Mouse (Mus musculus) lung, embryonic 14.5 days (tissue): ENCODE measurements around the gene Mindy4. TPM values are rescaled to one million over a fixed set of nuclear protein-coding genes. Genes with fewer than 3 reads are reported as not detected.

Experiments
- ATAC-seq: fragments of 200-750 bp; cut with Nextera tagmentation; 2 replicates; pipeline ENCODE4 v1.8.0; 2017; ENCODE audit warnings: mild to moderate bottlenecking, moderate TSS enrichment, moderate library complexity; ENCODE audit not compliant: insufficient read depth
- DNase-seq: peaks from one replicate; pipeline ENCODE4 v3.0.0-alpha.2; 2015
- H3K27ac ChIP-seq: fragments of 300-500 bp; sonication (generic); 2 replicates; pipeline ENCODE4 v1.5.1; 2014; ENCODE audit warnings: low read depth, mild to moderate bottlenecking, moderate library complexity
- H3K27me3 ChIP-seq: fragments of 300-500 bp; sonication (generic); 2 replicates; pipeline ENCODE4 v1.6.1; 2014; ENCODE audit warnings: low read length, control low read depth; ENCODE audit not compliant: insufficient read depth
- H3K36me3 ChIP-seq: fragments of 300-500 bp; sonication (generic); 2 replicates; pipeline ENCODE4 v1.6.1; 2014; ENCODE audit warnings: control low read depth; ENCODE audit not compliant: insufficient read depth
- H3K4me1 ChIP-seq: fragments of 300-500 bp; sonication (generic); 2 replicates; pipeline ENCODE4 v1.6.1; 2014; ENCODE audit warnings: antibody characterized with exemption, control low read depth; ENCODE audit not compliant: insufficient read depth
- H3K4me2 ChIP-seq: fragments of 300-500 bp; sonication (generic); 2 replicates; pipeline ENCODE4 v1.6.1; 2014; ENCODE audit warnings: mild to moderate bottlenecking
- H3K4me3 ChIP-seq: fragments of 300-500 bp; sonication (generic); 2 replicates; pipeline ENCODE4 v1.5.1; 2014; ENCODE audit warnings: low read depth, low read length
- H3K9ac ChIP-seq: fragments of 300-500 bp; sonication (generic); 2 replicates; pipeline ENCODE4 v1.6.1; 2014
- H3K9me3 ChIP-seq: fragments of 300-500 bp; sonication (generic); 2 replicates; pipeline ENCODE4 v1.6.1; 2016; ENCODE audit warnings: low read depth, low read length, control low read depth
- CTCF ChIP-seq: IDR thresholded peaks from 2 replicates; pipeline ENCODE4 v1.5.1; 2016; ENCODE audit warnings: antibody characterized with exemption, low read depth
- WGBS: fragments of 180-500 bp; shearing (Covaris S2); extraction: QIAGEN DNeasy Blood & Tissue Kit; methylation state at CpG from one replicate; pipeline ENCODE4 v1.1.7; 2014; 5-methylcytosine and 5-hydroxymethylcytosine counted together
- polyA plus RNA-seq: library from polyadenylated mRNA; unstranded; fragments of >200 nt; fragmentation: Nextera tagmentation; extraction: Ambion mirVana; gene quantifications from 2 replicates; pipeline ENCODE4 v1.2.1, GENCODE M21; 2014

Mindy4 gene
- polyA plus RNA-seq, 1 experiment from 2014 or later: 18.8 TPM

DNA sequence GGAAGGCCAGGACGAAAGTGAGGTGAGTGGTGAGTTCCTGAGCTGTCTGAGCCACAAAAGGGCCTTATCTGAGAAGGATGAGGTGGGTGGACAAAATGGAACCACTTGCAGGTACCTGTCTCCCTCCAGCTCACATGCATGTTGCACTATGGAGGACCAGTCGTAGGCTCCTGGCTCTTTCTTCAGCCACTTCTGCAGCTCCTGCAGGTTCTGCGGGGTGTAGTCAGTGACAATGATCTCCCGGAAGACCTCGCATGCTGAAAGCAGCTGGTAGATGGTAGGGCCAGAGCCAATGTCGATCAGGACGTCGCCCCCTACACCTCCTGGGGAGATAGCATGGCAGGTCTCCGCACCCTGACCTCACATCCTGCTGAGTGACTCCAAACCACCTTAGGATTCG lies 30.0 kb upstream of the Mindy4 start:
- WGBS: 61% methylated on average over 10 of the region's 10 CpGs
- no peak overlapping the region for H3K4me3 ChIP-seq
- no peaks in the 10 kb centered on the region for H3K27me3 ChIP-seq
- H3K9ac ChIP-seq: no peak overlapping the region
- H3K36me3 ChIP-seq: no peaks in the 10 kb centered on the region
- TF ChIP-seq CTCF: no peak
- DNase-seq (no peak), ATAC-seq (no peak)
- H3K4me2 ChIP-seq: no peak overlapping the region
- no peaks in the 10 kb centered on the region for H3K9me3 ChIP-seq
- H3K27ac ChIP-seq: no peak overlapping the region
- H3K4me1 ChIP-seq: 0 out of 2 replicates have a peak, but pooled peaks cover 3% of the 10 kb centered on the region

DNA sequence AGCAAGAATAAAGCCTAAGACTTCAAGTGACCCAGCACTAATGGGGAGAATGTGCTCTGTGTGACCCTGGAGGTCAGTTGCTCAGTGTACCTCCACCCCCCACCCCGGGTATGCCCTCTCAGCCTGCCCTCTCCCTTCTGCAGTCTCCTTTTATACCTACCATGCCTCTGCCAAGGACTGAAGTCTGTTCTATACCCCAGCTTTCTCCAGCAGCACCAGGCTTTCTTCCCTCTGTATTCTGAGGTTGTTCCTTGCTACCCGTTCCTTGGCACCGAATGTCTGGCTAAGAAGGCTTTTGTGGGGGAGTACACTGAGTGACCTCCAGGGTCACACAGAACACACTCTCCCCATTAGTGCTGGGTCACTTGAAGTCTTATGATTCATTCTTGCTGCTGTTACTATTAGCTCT lies 29.2 kb upstream of the Mindy4 start:
- Histone ChIP-seq H3K4me2 (no peak overlapping the region), H3K36me3 (no peaks in the 10 kb centered on the region), H3K27ac (no peak overlapping the region), H3K4me1 (0 out of 2 replicates have a peak, but pooled peaks cover 3% of the 10 kb centered on the region), H3K27me3 (no peaks in the 10 kb centered on the region), H3K9ac (no peak overlapping the region), H3K4me3 (no peak overlapping the region), H3K9me3 (no peaks in the 10 kb centered on the region)
- DNase-seq (no peak), ATAC-seq (no peak)
- WGBS: 54% methylated on average over 3 of the region's 3 CpGs
- no peak for TF ChIP-seq CTCF

DNA sequence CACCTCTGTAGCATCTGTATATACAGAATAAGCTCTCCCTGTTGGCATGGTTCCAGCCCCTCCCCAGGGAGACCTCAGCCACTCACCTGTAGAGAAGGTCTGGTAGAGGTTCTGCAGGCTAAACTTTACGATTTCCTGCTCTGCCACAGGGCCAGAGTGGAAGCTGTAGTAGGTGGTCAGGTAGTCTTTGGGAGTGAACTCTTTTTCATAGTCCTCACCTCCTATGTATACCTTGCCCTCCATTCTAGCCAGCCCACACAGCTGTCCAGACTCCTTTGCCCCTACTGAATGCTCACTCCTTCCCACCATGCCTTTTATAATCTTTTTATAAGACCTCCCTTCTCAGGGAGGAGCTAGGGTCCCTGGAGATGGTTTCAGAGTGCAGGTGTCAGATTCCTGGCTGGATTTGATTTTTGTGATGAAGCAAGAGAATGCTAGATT lies 28.4 kb upstream of the Mindy4 start, which contains the start of gene Inmt:
TSS of gene Inmt (minus strand) at position 303 of the 441 bp plus-strand sequence.
- Histone ChIP-seq H3K4me2 (no peak within 1 kb of the TSS), H3K9me3 (no peaks in the 10 kb centered on the region), H3K4me1 (0 out of 2 replicates have a peak, but pooled peaks cover 3% of the 10 kb centered on the region), H3K4me3 (no peak within 1 kb of the TSS), H3K27me3 (no peaks in the 10 kb centered on the region), H3K9ac (no peak within 1 kb of the TSS), H3K27ac (no peak within 1 kb of the TSS), H3K36me3 (no peaks in the 10 kb centered on the region)
- WGBS: 57% methylated on average over 1 of the region's 1 CpGs
- no peak for TF ChIP-seq CTCF
- ATAC-seq (no peak), DNase-seq (no peak)

DNA sequence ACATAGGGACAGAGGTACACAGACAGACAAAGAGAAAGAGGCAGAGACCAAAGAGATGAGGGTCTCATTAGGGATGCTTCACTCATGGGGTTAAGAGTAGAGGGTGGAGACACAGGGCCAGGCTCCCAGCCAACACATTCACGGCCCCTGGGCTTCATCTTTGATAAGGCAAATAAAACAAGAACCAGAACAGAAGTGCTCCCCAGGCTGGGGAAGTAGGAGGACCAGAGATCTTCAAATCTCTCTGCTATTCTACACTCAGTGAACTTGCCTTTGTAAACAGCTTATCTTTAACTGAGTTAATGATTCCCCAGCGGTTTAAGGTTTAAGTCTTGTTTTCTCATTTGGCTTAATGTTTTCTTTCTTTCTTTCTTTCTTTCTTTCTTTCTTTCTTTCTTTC lies 27.7 kb upstream of the Mindy4 start:
- ATAC-seq (no peak), DNase-seq (peak; percentile 25)
- Histone ChIP-seq H3K4me3 (no peak overlapping the region), H3K4me2 (no peak overlapping the region), H3K4me1 (0 out of 2 replicates have a peak, but pooled peaks cover 3% of the 10 kb centered on the region), H3K9me3 (no peaks in the 10 kb centered on the region), H3K27ac (no peak overlapping the region), H3K36me3 (no peaks in the 10 kb centered on the region), H3K27me3 (no peaks in the 10 kb centered on the region), H3K9ac (no peak overlapping the region)
- no peak for TF ChIP-seq CTCF
- WGBS: 20% methylated on average over 2 of the region's 2 CpGs

DNA sequence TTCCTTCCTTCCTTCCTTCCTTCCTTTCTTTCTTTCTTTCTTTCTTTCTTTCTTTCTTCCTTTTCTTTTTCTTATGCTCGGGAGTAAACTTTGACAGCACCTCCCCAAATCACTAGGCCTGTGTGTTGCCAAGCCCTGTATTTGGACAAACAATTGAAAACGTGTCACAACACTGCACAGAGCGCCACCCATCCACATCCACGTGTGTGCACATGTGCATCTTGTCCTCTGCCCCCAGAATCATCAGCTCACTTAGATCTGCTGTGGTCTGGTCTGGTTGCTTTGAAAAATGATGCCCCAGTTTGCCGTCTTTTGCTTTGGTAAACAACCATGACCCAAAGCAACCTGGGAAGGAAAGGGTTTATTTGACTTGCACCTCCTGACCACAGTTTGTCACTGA lies 27.3 kb upstream of the Mindy4 start:
- DNase-seq (no peak), ATAC-seq (no peak)
- no peaks in the 10 kb centered on the region for H3K36me3 ChIP-seq
- no peak overlapping the region for H3K9ac ChIP-seq
- H3K4me2 ChIP-seq: no peak overlapping the region
- H3K4me3 ChIP-seq: no peak overlapping the region
- 0 out of 2 replicates have a peak, but pooled peaks cover 3% of the 10 kb centered on the region for H3K4me1 ChIP-seq
- WGBS: 26% methylated on average over 5 of the region's 5 CpGs
- TF ChIP-seq CTCF: no peak
- H3K27ac ChIP-seq: no peak overlapping the region
- no peaks in the 10 kb centered on the region for H3K27me3 ChIP-seq
- no peaks in the 10 kb centered on the region for H3K9me3 ChIP-seq

DNA sequence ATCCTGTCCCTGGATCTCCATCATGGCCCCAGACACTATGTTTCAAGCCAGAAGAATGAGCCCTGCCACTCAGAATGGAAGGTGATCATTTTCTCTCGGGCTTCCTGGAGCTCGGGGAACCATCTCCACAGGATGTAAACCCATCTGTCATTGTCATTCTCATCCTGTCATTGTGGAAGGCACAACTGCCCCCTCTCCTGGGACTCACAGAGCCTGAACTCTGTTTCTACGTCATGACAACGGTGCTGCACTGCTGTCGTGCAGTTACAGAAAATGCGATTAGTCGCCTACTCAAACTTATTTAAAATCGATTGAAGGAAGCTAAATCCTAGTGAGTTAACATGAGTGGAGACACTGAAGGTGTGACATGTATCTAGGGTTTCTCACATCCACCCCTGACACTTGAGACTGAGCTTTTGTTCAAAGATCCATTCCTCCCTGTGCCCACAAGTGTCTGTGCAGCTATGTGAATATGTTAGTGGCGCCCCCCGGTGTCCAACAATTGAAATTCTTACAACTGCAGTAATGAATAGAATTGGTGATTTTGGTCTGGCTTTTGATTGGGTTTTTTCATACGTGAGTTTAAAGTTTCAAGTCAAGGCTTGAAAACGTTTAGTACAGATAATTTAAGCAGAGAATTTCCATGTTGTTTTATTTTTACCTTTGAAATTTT lies 26.0 kb upstream of the Mindy4 start:
- H3K9ac ChIP-seq: no peak overlapping the region
- H3K4me3 ChIP-seq: no peak overlapping the region
- no peak for ATAC-seq
- H3K4me1 ChIP-seq: 0 out of 2 replicates have a peak, but pooled peaks cover 3% of the 10 kb centered on the region
- no peaks in the 10 kb centered on the region for H3K27me3 ChIP-seq
- no peak overlapping the region for H3K4me2 ChIP-seq
- H3K9me3 ChIP-seq: no peaks in the 10 kb centered on the region
- 35% methylated on average over 12 of the region's 12 CpGs for WGBS
- H3K27ac ChIP-seq: no peak overlapping the region
- TF ChIP-seq CTCF: peak; percentile 55
- peak; percentile 45 for DNase-seq
- H3K36me3 ChIP-seq: no peaks in the 10 kb centered on the region

DNA sequence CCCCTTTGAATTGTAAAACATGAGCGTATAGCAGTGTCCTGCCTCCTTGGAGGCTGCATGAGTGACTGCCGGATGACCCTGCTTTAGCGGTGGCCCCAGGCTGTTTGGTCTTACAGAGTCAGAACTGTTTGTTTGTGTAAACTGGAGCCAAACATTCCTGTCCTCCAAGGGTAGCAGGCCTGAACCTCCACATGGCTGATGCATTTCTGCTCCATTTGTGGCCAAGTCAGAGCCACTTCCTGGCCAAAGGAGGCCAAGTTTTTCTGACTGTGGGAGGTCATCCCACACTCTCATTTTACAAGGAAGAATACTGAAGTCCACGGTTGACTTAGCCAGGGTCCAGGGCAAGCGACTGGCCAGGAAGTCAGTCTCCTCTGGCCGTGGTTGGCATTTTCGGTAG lies 23.6 kb upstream of the Mindy4 start:
- H3K9me3 ChIP-seq: no peaks in the 10 kb centered on the region
- H3K4me2 ChIP-seq: no peak overlapping the region
- DNase-seq: peak; percentile 54
- no peak overlapping the region for H3K9ac ChIP-seq
- ATAC-seq: peak; percentile 71; the same call in 1 of the 2 replicates
- H3K36me3 ChIP-seq: no peaks in the 10 kb centered on the region
- no peak overlapping the region for H3K4me3 ChIP-seq
- H3K4me1 ChIP-seq: 0 out of 2 replicates have a peak, but pooled peaks cover 3% of the 10 kb centered on the region
- TF ChIP-seq CTCF: no peak
- 63% methylated on average over 7 of the region's 7 CpGs for WGBS
- H3K27ac ChIP-seq: no peak overlapping the region
- no peaks in the 10 kb centered on the region for H3K27me3 ChIP-seq
